Mouse (Mus musculus) hindbrain, embryonic 12.5 days (tissue): ENCODE data around the gene Fam107a. TPM values are rescaled to one million over a fixed set of nuclear protein-coding genes. Genes with fewer than 3 reads are reported as not detected.
"Not testable (repeated sequence)": the region's sequence is repeated elsewhere in the genome, so short reads cannot be mapped to it uniquely, and the experiment has no call there.

Experiments used
- ATAC-seq: fragments of 200-750 bp; cut with Nextera tagmentation; 2 replicates; pipeline ENCODE4 v1.8.0; 2017; ENCODE audit warnings: moderate TSS enrichment; ENCODE audit not compliant: low FRiP score
- H3K27ac ChIP-seq: fragments of 300-500 bp; sonication (generic); 2 replicates; pipeline ENCODE4 v1.5.1; 2016; ENCODE audit warnings: mild to moderate bottlenecking
- H3K27me3 ChIP-seq: fragments of 300-500 bp; sonication (generic); 2 replicates; pipeline ENCODE4 v1.6.1; 2016; ENCODE audit warnings: mild to moderate bottlenecking
- H3K36me3 ChIP-seq: fragments of 300-500 bp; sonication (generic); 2 replicates; pipeline ENCODE4 v1.6.1; 2016; ENCODE audit warnings: mild to moderate bottlenecking
- H3K4me1 ChIP-seq: fragments of 300-500 bp; sonication (generic); 2 replicates; pipeline ENCODE4 v1.6.1; 2016
- H3K4me2 ChIP-seq: fragments of 300-500 bp; sonication (generic); replicated peaks from 2 replicates; pipeline ENCODE4 v1.6.1; 2016; ENCODE audit warnings: mild to moderate bottlenecking
- H3K4me3 ChIP-seq: fragments of 300-500 bp; sonication (generic); 2 replicates; pipeline ENCODE4 v1.5.1; 2016; ENCODE audit warnings: mild to moderate bottlenecking
- H3K9ac ChIP-seq: fragments of 300-500 bp; sonication (generic); 2 replicates; pipeline ENCODE4 v1.6.1; 2016; ENCODE audit warnings: mild to moderate bottlenecking, moderate library complexity
- H3K9me3 ChIP-seq: fragments of 300-500 bp; sonication (generic); replicated peaks from 2 replicates; pipeline ENCODE4 v1.6.1; 2016; ENCODE audit warnings: mild to moderate bottlenecking
- WGBS: fragments of 180-500 bp; shearing (Covaris S2); methylation state at CpG from one replicate; pipeline ENCODE4 v1.1.7; 2016; 5-methylcytosine and 5-hydroxymethylcytosine counted together
- polyA plus RNA-seq: library from polyadenylated mRNA; unstranded; fragments of >200 nt; fragmentation: Nextera tagmentation; extraction: Ambion mirVana; gene quantifications from 2 replicates; pipeline ENCODE4 v1.2.1, GENCODE M21; 2016

Fam107a gene
- polyA plus RNA-seq, 1 experiment from 2014 or later, result 4.5 TPM

DNA sequence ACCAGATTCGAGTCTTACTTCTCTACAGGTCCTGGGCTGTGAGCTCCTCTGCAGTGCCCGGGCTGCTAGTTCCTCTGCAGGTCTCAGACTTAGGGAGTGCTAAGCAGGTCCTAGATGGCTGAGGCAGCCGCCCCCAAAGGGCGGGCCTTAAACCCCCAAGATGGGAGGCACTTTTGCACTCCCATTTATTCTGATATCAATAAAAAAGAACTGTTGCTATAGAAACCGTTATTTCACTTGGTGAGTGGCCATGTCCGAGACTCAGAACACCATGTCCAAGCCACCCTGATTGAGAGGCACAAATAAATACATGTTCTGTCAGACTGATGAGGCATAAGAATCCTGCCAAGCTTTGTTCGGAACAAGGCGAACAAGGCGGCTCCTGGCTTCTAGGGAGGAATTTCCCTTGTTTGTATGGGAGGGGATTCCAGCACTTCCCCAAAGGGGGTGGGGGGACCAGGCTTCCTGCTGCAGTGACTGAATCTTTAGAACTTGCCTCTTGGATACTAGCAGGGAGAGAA, 8.1 kb downstream of the Fam107a start:
- Histone ChIP-seq H3K4me1 (peaks cover 10% of the 10 kb centered on the region; the same call in 1 of the 2 replicates), H3K27me3 (peaks cover 22% of the 10 kb centered on the region), H3K27ac (no peak overlapping the region), H3K4me3 (no peak overlapping the region), H3K4me2 (no peak overlapping the region), H3K9ac (no peak overlapping the region), H3K36me3 (no peaks in the 10 kb centered on the region), H3K9me3 (no peaks in the 10 kb centered on the region)
- no peak for ATAC-seq
- WGBS, result 13% methylated on average over 9 of the region's 9 CpGs

DNA sequence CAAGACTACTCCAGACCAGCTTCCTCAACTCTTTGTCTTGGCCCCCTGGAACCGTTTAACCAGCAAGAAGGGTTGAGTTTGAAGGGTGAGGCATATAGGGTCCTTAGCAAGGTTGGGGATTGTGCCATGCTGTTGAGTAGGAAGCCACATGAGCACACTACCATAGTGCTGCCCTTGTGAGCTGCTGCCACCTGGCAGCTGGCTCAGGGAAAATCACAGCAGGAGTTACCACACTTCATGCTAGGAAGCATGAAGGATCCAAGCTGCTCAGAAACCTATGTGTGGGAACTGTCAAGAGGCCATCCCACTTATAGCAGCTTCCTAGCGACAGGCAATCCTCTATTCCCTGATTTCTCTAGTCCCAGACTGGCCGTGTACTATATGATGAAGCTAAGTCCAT, 9.2 kb downstream of the Fam107a start:
- ATAC-seq, result no peak
- WGBS, result 67% methylated on average over 3 of the region's 3 CpGs

DNA sequence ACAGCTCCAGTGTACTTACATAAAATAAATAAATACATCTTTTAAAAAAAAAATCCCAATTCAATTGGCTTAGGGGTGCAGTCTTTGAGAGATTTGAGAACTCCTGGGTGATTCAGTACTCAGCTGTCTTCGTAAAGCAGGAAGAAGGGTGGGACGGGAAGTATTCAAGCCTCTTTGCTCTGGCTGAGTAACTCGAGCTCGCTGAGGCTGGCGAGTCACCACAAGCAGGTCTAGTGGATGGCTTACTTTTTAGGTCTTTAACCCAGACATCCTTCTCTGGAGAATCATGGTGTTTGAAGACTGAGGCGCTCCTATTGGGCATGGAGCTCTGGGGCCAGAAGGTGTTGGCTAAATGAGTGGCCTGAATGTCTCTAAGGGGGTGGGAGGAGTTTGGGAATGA, 10.9 kb downstream of the Fam107a start:
- no peak overlapping the region for H3K9ac ChIP-seq
- peaks cover 15% of the 10 kb centered on the region for H3K4me1 ChIP-seq
- H3K9me3 ChIP-seq, result no peaks in the 10 kb centered on the region
- 80% methylated on average over 6 of the region's 6 CpGs for WGBS
- H3K36me3 ChIP-seq, result no peaks in the 10 kb centered on the region
- no peak overlapping the region for H3K4me3 ChIP-seq
- no peak for ATAC-seq
- H3K4me2 ChIP-seq, result no peak overlapping the region
- no peak overlapping the region for H3K27ac ChIP-seq
- H3K27me3 ChIP-seq, result peaks cover 12% of the 10 kb centered on the region

More for the DNA sequence above, 9.2 kb downstream of the Fam107a start:
- no peak overlapping the region for H3K9ac ChIP-seq
- H3K27me3 ChIP-seq, result peaks cover 18% of the 10 kb centered on the region
- H3K36me3 ChIP-seq, result no peaks in the 10 kb centered on the region
- no peak overlapping the region for H3K4me3 ChIP-seq
- H3K9me3 ChIP-seq, result no peaks in the 10 kb centered on the region
- H3K4me1 ChIP-seq, result peaks cover 10% of the 10 kb centered on the region; the same call in 1 of the 2 replicates
- H3K27ac ChIP-seq, result no peak overlapping the region
- H3K4me2 ChIP-seq, result no peak overlapping the region

DNA sequence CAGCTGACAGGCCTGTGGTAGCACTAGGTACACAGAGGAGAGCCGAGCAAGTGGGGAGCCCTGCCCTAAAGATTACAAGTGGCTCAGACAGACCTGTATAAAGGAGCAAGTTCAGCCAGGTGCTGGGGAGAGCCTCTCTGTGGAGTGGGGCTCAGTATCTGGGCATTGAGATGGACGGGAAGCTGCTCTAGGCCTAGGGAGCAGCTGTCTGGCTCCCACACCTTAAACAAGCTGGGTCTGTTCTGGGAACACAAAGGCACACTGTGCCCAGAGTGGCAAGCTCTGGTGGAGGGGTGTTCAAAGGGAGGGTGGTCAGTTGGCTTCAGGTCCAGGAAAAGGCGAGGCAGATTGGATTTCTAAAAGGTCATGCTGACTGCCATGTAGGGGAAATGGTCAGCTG, 12.8 kb downstream of the Fam107a start:
- Histone ChIP-seq H3K4me1 (peaks cover 13% of the 10 kb centered on the region), H3K9ac (no peak overlapping the region), H3K36me3 (no peaks in the 10 kb centered on the region), H3K27ac (no peak overlapping the region), H3K4me3 (no peak overlapping the region), H3K4me2 (no peak overlapping the region), H3K27me3 (0 out of 2 replicates have a peak, but pooled peaks cover 6% of the 10 kb centered on the region), H3K9me3 (no peaks in the 10 kb centered on the region)
- 59% methylated on average over 3 of the region's 3 CpGs for WGBS
- ATAC-seq, result no peak

DNA sequence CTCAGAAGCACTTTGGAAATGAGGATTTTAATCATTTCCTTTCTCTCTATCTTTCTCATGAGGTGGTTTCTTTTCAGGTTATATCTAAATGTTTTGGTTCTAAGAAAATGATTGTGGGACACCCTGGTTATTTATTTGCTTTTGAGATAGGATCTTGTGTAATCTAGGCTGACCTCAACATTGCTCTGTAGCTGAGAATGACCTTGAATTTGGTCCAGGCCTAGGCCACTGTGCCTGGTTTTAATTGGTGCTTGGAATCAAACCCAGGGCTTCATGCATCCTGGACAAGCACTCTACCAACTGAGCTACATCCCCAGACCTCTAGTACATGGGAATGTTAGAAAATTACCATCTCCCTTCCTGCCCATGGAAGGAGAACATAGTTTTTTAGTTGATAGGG, 13.7 kb downstream of the Fam107a start:
- H3K9ac ChIP-seq, result no peak overlapping the region
- no peaks in the 10 kb centered on the region for H3K36me3 ChIP-seq
- peaks cover 5% of the 10 kb centered on the region; the same call in 1 of the 2 replicates for H3K4me1 ChIP-seq
- H3K27ac ChIP-seq, result no peak overlapping the region
- H3K4me2 ChIP-seq, result no peak overlapping the region
- peaks cover 11% of the 10 kb centered on the region; the same call in 1 of the 2 replicates for H3K27me3 ChIP-seq
- H3K4me3 ChIP-seq, result no peak overlapping the region
- no peaks in the 10 kb centered on the region for H3K9me3 ChIP-seq
- no peak for ATAC-seq

DNA sequence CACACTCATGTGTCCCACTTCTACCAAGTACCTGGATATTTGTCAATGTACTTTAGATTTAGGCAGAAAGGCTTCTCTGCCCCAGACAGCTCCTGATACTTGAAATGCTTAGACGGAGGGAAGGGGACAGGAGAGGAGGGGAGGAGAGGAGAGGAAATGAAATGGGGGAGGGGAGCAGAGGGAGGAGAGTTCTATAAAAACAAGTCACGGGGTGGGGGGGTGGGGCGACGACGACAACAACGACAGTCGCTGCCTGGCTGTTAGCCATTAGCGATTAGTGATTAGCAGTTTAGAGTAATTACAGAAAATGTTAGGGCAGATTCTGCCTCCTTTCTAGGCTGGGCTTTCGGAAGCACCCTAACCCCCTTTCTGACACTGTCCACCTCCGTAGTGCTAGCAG, 15.1 kb downstream of the Fam107a start:
- Histone ChIP-seq H3K4me2 (no peak overlapping the region), H3K9ac (no peak overlapping the region), H3K4me3 (no peak overlapping the region), H3K4me1 (peaks cover 5% of the 10 kb centered on the region; the same call in 1 of the 2 replicates), H3K9me3 (no peaks in the 10 kb centered on the region), H3K27ac (no peak overlapping the region), H3K36me3 (no peaks in the 10 kb centered on the region), H3K27me3 (peaks cover 8% of the 10 kb centered on the region; the same call in 1 of the 2 replicates)
- ATAC-seq, result no peak; the same call in 1 of the 2 replicates
- 17% methylated on average over 10 of the region's 10 CpGs for WGBS

DNA sequence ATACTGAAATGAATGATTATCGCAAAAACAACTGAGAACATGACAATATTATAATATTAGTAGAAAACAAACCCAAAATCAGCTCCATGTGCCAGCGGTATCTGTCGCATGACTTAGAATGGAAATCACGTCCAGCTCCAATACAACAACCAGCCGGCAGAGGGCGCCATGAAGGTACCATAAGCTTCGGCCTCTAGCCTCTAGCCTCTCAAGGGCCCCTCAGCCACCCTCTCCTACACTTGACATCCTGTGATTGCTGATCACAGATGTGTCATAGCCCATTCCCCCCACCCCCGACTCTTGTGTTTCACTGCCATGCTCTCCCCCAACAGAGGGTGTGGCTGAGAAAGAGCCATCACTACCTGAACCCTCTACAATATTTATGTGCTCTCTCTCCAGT, 17.5 kb downstream of the Fam107a start:
- H3K27ac ChIP-seq, result no peak overlapping the region
- no peak for ATAC-seq
- H3K4me2 ChIP-seq, result no peak overlapping the region
- 36% methylated on average over 8 of the region's 8 CpGs for WGBS
- H3K4me3 ChIP-seq, result no peak overlapping the region
- H3K36me3 ChIP-seq, result no peaks in the 10 kb centered on the region
- no peak overlapping the region for H3K9ac ChIP-seq
- peaks cover 5% of the 10 kb centered on the region; the same call in 1 of the 2 replicates for H3K4me1 ChIP-seq
- no peaks in the 10 kb centered on the region for H3K9me3 ChIP-seq
- peaks cover 7% of the 10 kb centered on the region; the same call in 1 of the 2 replicates for H3K27me3 ChIP-seq

DNA sequence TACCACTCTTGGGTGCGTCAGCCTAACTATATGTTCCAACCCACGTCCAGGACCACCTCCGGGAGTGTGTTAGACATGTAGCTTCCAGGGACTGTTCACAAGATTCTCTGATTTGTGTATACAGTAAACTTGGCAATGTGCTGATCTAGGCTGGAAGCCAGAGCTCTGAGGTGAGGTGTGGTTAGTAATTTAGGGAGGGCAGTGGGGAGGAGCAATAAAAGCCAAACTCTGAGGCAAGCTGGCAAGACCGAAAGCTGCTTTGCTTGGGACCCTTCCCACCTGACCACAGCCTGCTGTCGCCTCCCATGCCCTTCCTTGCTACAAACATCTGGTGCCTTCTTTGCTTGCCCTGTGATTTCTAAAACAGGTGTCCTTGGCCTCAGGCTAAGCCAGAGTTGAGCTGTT, 19.9 kb downstream of the Fam107a start:
- ATAC-seq, result no peak
- Histone ChIP-seq H3K9ac (no peak overlapping the region), H3K27me3 (peaks cover 7% of the 10 kb centered on the region; the same call in 1 of the 2 replicates), H3K4me3 (no peak overlapping the region), H3K9me3 (no peaks in the 10 kb centered on the region), H3K36me3 (no peaks in the 10 kb centered on the region), H3K4me2 (no peak overlapping the region), H3K27ac (no peak overlapping the region), H3K4me1 (peaks cover 5% of the 10 kb centered on the region; the same call in 1 of the 2 replicates)
- WGBS, result 77% methylated on average over 5 of the region's 5 CpGs

DNA sequence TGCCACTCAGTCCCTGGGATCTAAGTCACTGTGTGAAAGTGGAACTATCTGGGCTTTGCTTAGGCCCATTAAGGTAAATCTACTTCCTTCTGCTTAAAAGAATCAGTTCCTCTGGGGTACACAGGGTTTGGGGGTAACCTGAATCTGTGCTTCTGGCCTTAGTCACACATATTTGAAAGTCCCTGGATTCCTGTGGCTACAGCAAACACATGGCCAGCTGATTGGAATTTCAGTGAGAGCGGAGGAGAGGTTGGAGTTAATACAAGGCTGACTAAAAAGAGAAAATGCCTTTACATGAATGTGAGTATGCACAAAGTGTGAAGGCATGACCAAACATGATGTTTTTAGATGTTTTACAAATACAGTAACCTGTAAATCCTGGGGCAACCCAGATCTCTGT, 23.6 kb downstream of the Fam107a start:
- Histone ChIP-seq H3K9me3 (peaks cover 6% of the 10 kb centered on the region; the same call in 1 of the 2 replicates), H3K36me3 (no peaks in the 10 kb centered on the region), H3K4me3 (no peak overlapping the region), H3K27me3 (peaks cover 3% of the 10 kb centered on the region; the same call in 1 of the 2 replicates), H3K9ac (no peak overlapping the region), H3K4me1 (no peaks in the 10 kb centered on the region), H3K4me2 (no peak overlapping the region), H3K27ac (no peak overlapping the region)
- WGBS, result 75% methylated on average over 1 of the region's 1 CpGs
- ATAC-seq, result no peak

DNA sequence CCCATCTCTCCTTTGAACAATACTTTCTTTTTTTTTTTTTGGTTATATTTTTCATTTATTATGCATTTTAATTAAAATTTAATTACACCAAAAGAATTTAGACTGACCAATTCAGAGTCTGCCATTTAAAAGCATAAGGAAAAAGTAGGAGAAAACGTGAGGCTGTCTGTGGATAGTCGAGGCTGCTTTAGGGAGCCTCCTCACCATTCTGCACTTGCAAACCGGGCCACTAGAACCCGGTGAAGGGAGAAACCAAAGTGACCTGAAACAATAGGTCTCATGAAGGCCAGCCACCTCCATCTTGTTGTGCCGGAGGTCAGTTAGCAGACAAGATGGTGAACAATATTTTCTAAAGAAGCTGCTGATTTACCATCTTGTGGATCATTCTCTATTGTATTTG, 31.2 kb downstream of the Fam107a start:
- peaks cover 13% of the 10 kb centered on the region; the same call in 1 of the 2 replicates for H3K9me3 ChIP-seq
- not testable (repeated sequence) for H3K36me3 ChIP-seq, H3K27ac ChIP-seq, H3K9ac ChIP-seq, H3K4me1 ChIP-seq, H3K27me3 ChIP-seq, H3K4me3 ChIP-seq, H3K4me2 ChIP-seq
- 85% methylated on average over 5 of the region's 5 CpGs for WGBS
- peak; percentile 64; the same call in 1 of the 2 replicates for ATAC-seq

DNA sequence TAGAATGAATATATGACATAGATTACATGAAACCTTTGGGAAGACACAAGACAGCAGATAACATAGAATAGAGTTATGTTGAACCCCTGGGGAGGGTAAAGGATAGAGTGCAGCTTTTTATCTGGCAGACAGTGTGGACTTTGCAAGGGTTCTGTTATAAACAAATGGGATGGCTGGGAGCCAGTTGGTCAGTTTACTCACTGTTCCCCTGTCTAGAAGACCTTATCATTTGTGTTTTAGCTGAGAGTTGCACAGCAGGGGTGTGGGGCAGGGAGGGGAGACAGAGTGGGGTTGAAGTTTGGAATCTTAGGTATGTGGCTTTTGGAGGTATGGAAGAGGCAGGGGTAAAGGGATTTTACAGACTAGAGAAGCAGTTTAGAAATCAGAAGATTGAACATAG, 34.0 kb downstream of the Fam107a start:
- no peak for ATAC-seq
- Histone ChIP-seq H3K4me1 (no peaks in the 10 kb centered on the region), H3K9ac (no peak overlapping the region), H3K27ac (no peak overlapping the region), H3K27me3 (no peaks in the 10 kb centered on the region), H3K9me3 (0 out of 2 replicates have a peak, but pooled peaks cover 11% of the 10 kb centered on the region), H3K4me2 (no peak overlapping the region), H3K36me3 (no peaks in the 10 kb centered on the region), H3K4me3 (no peak overlapping the region)

DNA sequence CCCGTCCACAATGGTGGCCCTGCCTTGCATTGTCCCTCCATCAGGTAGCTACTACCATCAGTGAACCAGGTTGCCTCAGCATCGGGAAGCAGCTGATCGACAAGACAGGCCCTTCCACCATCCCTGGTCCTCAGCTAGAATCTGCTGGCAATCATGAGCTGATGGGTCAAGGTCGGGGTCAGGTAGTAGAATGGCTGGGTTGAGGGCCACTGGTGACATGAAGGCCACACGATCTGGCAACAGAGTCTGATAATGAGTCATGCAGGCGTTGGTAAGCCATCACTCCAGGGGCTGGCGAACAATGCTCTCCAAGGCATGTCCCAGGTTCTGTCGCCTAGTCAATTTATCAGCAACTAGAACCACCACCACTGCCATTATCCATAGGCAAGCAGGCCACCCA, 46.5 kb downstream of the Fam107a start:
- not testable (repeated sequence) for H3K36me3 ChIP-seq, H3K27me3 ChIP-seq, ATAC-seq, H3K4me2 ChIP-seq, H3K27ac ChIP-seq, H3K9me3 ChIP-seq, H3K4me1 ChIP-seq, H3K4me3 ChIP-seq, H3K9ac ChIP-seq
- 88% methylated on average over 8 of the region's 8 CpGs for WGBS

DNA sequence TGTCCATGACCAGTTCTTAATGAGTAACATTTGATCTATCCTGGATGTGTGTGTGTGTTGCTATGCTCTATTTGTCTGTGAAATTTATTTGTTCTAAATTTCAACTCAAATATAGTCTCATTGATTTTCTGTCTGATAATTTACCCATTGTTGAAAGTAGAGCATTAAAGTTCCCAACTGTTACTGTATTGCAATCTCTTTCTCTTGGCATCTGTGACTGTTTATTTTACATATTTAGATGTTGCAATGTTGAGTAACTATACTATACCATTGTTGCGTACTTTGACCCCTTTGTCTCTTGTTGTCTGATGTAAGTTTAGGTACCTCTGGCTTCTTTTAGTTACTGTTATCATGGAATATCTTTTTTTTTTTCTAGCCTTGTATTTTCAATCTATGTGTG, 53.4 kb downstream of the Fam107a start:
- Histone ChIP-seq H3K27me3 (no peaks in the 10 kb centered on the region), H3K27ac (no peak overlapping the region), H3K4me3 (no peak overlapping the region), H3K36me3 (no peaks in the 10 kb centered on the region), H3K9ac (no peak overlapping the region), H3K4me2 (no peak overlapping the region), H3K4me1 (no peaks in the 10 kb centered on the region), H3K9me3 (no peaks in the 10 kb centered on the region)
- no peak for ATAC-seq
- WGBS, result 98% methylated on average over 1 of the region's 1 CpGs
